Mouse (Mus musculus): ENCODE measurements around the gene Rpl21. TPM values are rescaled to one million over a fixed set of nuclear protein-coding genes. Genes with fewer than 3 reads are reported as not detected.
A peak's percentile ranks its signal among the peaks of the same experiment; 100 is the strongest.

Gene Rpl21
- polyA plus RNA-seq, 1 experiment, result 324 TPM

GRCm38 (mm10) chr5:146834959-146835358 is 2.3 kb downstream of the Rpl21 start:
- no peak for DNase-seq (ENCODE audit: low read depth)
- TF ChIP-seq POLR2A (IDR thresholded peaks at IDR 0.05; ENCODE audit: borderline replicate concordance, extremely low read depth, insufficient read depth, insufficient read length, poor library complexity, severe bottlenecking) (no peak), CTCF (IDR thresholded peaks at IDR 0.05; ENCODE audit: borderline replicate concordance, extremely low read depth, insufficient read depth, insufficient read length) (no peak)

GRCm38 (mm10) chr5:146837967-146838720 is 5.5 kb downstream of the Rpl21 start:
- DNase-seq (ENCODE audit: low read depth), result no peak
- TF ChIP-seq POLR2A (IDR thresholded peaks at IDR 0.05; ENCODE audit: borderline replicate concordance, extremely low read depth, insufficient read depth, insufficient read length, poor library complexity, severe bottlenecking), result no peak
- no peak for TF ChIP-seq CTCF (IDR thresholded peaks at IDR 0.05; ENCODE audit: borderline replicate concordance, extremely low read depth, insufficient read depth, insufficient read length)

GRCm38 (mm10) chr5:146838836-146839648 is 6.4 kb downstream of the Rpl21 start:
- no peak for TF ChIP-seq POLR2A (IDR thresholded peaks at IDR 0.05; ENCODE audit: borderline replicate concordance, extremely low read depth, insufficient read depth, insufficient read length, poor library complexity, severe bottlenecking)
- TF ChIP-seq CTCF (IDR thresholded peaks at IDR 0.05; ENCODE audit: borderline replicate concordance, extremely low read depth, insufficient read depth, insufficient read length), result no peak
- DNase-seq (ENCODE audit: low read depth), result no peak

GRCm38 (mm10) chr5:146839760-146840159 is 7.1 kb downstream of the Rpl21 start:
- no peak for DNase-seq (ENCODE audit: low read depth)
- TF ChIP-seq CTCF (IDR thresholded peaks at IDR 0.05; ENCODE audit: borderline replicate concordance, extremely low read depth, insufficient read depth, insufficient read length) (no peak), POLR2A (IDR thresholded peaks at IDR 0.05; ENCODE audit: borderline replicate concordance, extremely low read depth, insufficient read depth, insufficient read length, poor library complexity, severe bottlenecking) (no peak)

GRCm38 (mm10) chr5:146840422-146840821 is 7.7 kb downstream of the Rpl21 start:
- no peak for TF ChIP-seq POLR2A (IDR thresholded peaks at IDR 0.05; ENCODE audit: borderline replicate concordance, extremely low read depth, insufficient read depth, insufficient read length, poor library complexity, severe bottlenecking)
- TF ChIP-seq CTCF (IDR thresholded peaks at IDR 0.05; ENCODE audit: borderline replicate concordance, extremely low read depth, insufficient read depth, insufficient read length), result no peak
- no peak for DNase-seq (ENCODE audit: low read depth)

- DNase-seq (ENCODE audit: low read depth), result no peak
- TF ChIP-seq CTCF (IDR thresholded peaks at IDR 0.05; ENCODE audit: borderline replicate concordance, extremely low read depth, insufficient read depth, insufficient read length) (no peak), POLR2A (IDR thresholded peaks at IDR 0.05; ENCODE audit: borderline replicate concordance, extremely low read depth, insufficient read depth, insufficient read length, poor library complexity, severe bottlenecking) (no peak)
Observed at GRCm38 (mm10) chr5:146841301-146841700, 8.6 kb downstream of the Rpl21 start.

GRCm38 (mm10) chr5:146841996-146842395 is 9.3 kb downstream of the Rpl21 start:
- TF ChIP-seq CTCF (IDR thresholded peaks at IDR 0.05; ENCODE audit: borderline replicate concordance, extremely low read depth, insufficient read depth, insufficient read length) (no peak), POLR2A (IDR thresholded peaks at IDR 0.05; ENCODE audit: borderline replicate concordance, extremely low read depth, insufficient read depth, insufficient read length, poor library complexity, severe bottlenecking) (no peak)

GRCm38 (mm10) chr5:146844301-146844941 is 11.7 kb downstream of the Rpl21 start:
- peak; percentile 67 for DNase-seq (ENCODE audit: low read depth)

More at GRCm38 (mm10) chr5:146841996-146842395, 9.3 kb downstream of the Rpl21 start:
- DNase-seq (ENCODE audit: low read depth), result no peak

GRCm38 (mm10) chr5:146844945-146845365 is 12.3 kb downstream of the Rpl21 start, which contains the start of gene Rasl11a:
Gene Rasl11a (plus strand): TSS chr5:146845071.
- peak; percentile 93 for DNase-seq (ENCODE audit: low read depth)
- TF ChIP-seq POLR2A (IDR thresholded peaks at IDR 0.05; ENCODE audit: borderline replicate concordance, extremely low read depth, insufficient read depth, insufficient read length, poor library complexity, severe bottlenecking), result peak; percentile 77; the same call in 1 of the 2 replicates
- 0 out of 2 replicates have a peak, but pooled peaks have one; percentile 2 for TF ChIP-seq CTCF (IDR thresholded peaks at IDR 0.05; ENCODE audit: borderline replicate concordance, extremely low read depth, insufficient read depth, insufficient read length)

More at GRCm38 (mm10) chr5:146844301-146844941, 11.7 kb downstream of the Rpl21 start:
- peak; percentile 59; the same call in 1 of the 2 replicates for TF ChIP-seq CTCF (IDR thresholded peaks at IDR 0.05; ENCODE audit: borderline replicate concordance, extremely low read depth, insufficient read depth, insufficient read length)
- TF ChIP-seq POLR2A (IDR thresholded peaks at IDR 0.05; ENCODE audit: borderline replicate concordance, extremely low read depth, insufficient read depth, insufficient read length, poor library complexity, severe bottlenecking), result no peak

- TF ChIP-seq POLR2A (IDR thresholded peaks at IDR 0.05; ENCODE audit: borderline replicate concordance, extremely low read depth, insufficient read depth, insufficient read length, poor library complexity, severe bottlenecking) (no peak), CTCF (IDR thresholded peaks at IDR 0.05; ENCODE audit: borderline replicate concordance, extremely low read depth, insufficient read depth, insufficient read length) (no peak)
- no peak for DNase-seq (ENCODE audit: low read depth)
Observed at GRCm38 (mm10) chr5:146846489-146846888, 13.8 kb downstream of the Rpl21 start.
